Mouse (Mus musculus) intestine, embryonic 14.5 days (tissue): ENCODE data around the gene Xcr1. TPM values are rescaled to one million over a fixed set of nuclear protein-coding genes. Genes with fewer than 3 reads are reported as not detected.
A peak's percentile ranks its signal among the peaks of the same experiment; 100 is the strongest.

Experiments
- ATAC-seq: fragments of 200-750 bp; cut with Nextera tagmentation; replicated peaks from 2 replicates; pipeline ENCODE4 v1.8.0; 2017; ENCODE audit warnings: low read depth, moderate number of reproducible peaks, moderate TSS enrichment, moderate library complexity; ENCODE audit not compliant: low FRiP score, low TSS enrichment
- DNase-seq: peaks from one replicate; pipeline ENCODE4 v3.0.0-alpha.2; 2018; ENCODE audit warnings: low spot score
- H3K27ac ChIP-seq: fragments of 300-500 bp; sonication (generic); 2 replicates; pipeline ENCODE4 v1.5.1; 2014; ENCODE audit warnings: low read depth, mild to moderate bottlenecking, control low read depth
- H3K27me3 ChIP-seq: fragments of 300-500 bp; sonication (generic); replicated peaks from 2 replicates; pipeline ENCODE4 v1.6.1; 2014; ENCODE audit warnings: low read length, control low read depth; ENCODE audit not compliant: control insufficient read depth, insufficient read depth
- H3K36me3 ChIP-seq: fragments of 300-500 bp; sonication (generic); 2 replicates; pipeline ENCODE4 v1.6.1; 2014; ENCODE audit warnings: low read length, control low read depth; ENCODE audit not compliant: control insufficient read depth, insufficient read depth
- H3K4me1 ChIP-seq: fragments of 300-500 bp; sonication (generic); replicated peaks from 2 replicates; pipeline ENCODE4 v1.6.1; 2014; ENCODE audit warnings: low read length, control low read depth, mixed read lengths; ENCODE audit not compliant: control insufficient read depth, insufficient read depth
- H3K4me2 ChIP-seq: fragments of 300-500 bp; sonication (generic); 2 replicates; pipeline ENCODE4 v1.6.1; 2014; ENCODE audit warnings: low read length
- H3K4me3 ChIP-seq: fragments of 300-500 bp; sonication (generic); 2 replicates; pipeline ENCODE4 v1.5.1; 2014; ENCODE audit warnings: low read depth, low read length, control low read depth, mixed read lengths
- H3K9ac ChIP-seq: fragments of 300-500 bp; sonication (generic); 2 replicates; pipeline ENCODE4 v1.6.1; 2014; ENCODE audit warnings: mild to moderate bottlenecking, low read length
- H3K9me3 ChIP-seq: fragments of 300-500 bp; sonication (generic); 2 replicates; pipeline ENCODE4 v1.6.1; 2016; ENCODE audit warnings: low read length, control low read depth; ENCODE audit not compliant: control insufficient read depth
- WGBS: fragments of 180-500 bp; shearing (Covaris S2); extraction: QIAGEN DNeasy Blood & Tissue Kit; methylation state at CpG from one replicate; pipeline ENCODE4 v1.1.7; 2014; 5-methylcytosine and 5-hydroxymethylcytosine counted together
- polyA plus RNA-seq: library from polyadenylated mRNA; unstranded; fragments of >200 nt; fragmentation: Nextera tagmentation; extraction: Ambion mirVana; gene quantifications from 2 replicates; pipeline ENCODE4 v1.2.1, GENCODE M21; 2014

Gene Xcr1
- polyA plus RNA-seq, 1 experiment from 2014 or later = 0.05 TPM

- DNase-seq = peak; percentile 88
- Histone ChIP-seq H3K27me3 (no peaks in the 10 kb centered on the region), H3K36me3 (no peaks in the 10 kb centered on the region), H3K4me1 (peaks cover 7% of the 10 kb centered on the region), H3K4me2 (peak overlapping the region; percentile 73), H3K9ac (peak overlapping the region; percentile 81), H3K9me3 (no peaks in the 10 kb centered on the region), H3K27ac (peak overlapping the region; percentile 88), H3K4me3 (peak overlapping the region; percentile 65)
- peak; percentile 75 for ATAC-seq
- under 1% methylated on average over 27 of the region's 27 CpGs for WGBS
Measured at GRCm38 (mm10) chr9:123851062-123851712, 10.6 kb downstream of the Xcr1 start.

- H3K36me3 ChIP-seq = no peaks in the 10 kb centered on the region
- ATAC-seq (no peak), DNase-seq (no peak)
- H3K27me3 ChIP-seq = no peaks in the 10 kb centered on the region
- peak overlapping the region; percentile 65 for H3K4me3 ChIP-seq
- H3K4me2 ChIP-seq = peak overlapping the region; percentile 73
- 5% methylated on average over 2 of the region's 2 CpGs for whole genome bisulfite sequencing
- H3K9me3 ChIP-seq = no peaks in the 10 kb centered on the region
- peak overlapping the region; percentile 88; the same call in 1 of the 2 replicates for H3K27ac ChIP-seq
- H3K4me1 ChIP-seq = peaks cover 7% of the 10 kb centered on the region
- H3K9ac ChIP-seq = peak overlapping the region; percentile 81
Measured at GRCm38 (mm10) chr9:123850705-123851061, 11.1 kb downstream of the Xcr1 start.

GRCm38 (mm10) chr9:123849976-123850695 is 11.7 kb downstream of the Xcr1 start:
- Histone ChIP-seq H3K4me1 (peaks cover 7% of the 10 kb centered on the region), H3K4me3 (peak overlapping the region; percentile 65; the same call in 1 of the 2 replicates), H3K27ac (no peak overlapping the region), H3K9me3 (no peaks in the 10 kb centered on the region), H3K36me3 (no peaks in the 10 kb centered on the region), H3K27me3 (no peaks in the 10 kb centered on the region), H3K9ac (peak overlapping the region; percentile 81; the same call in 1 of the 2 replicates), H3K4me2 (peak overlapping the region; percentile 73)
- ATAC-seq (no peak), DNase-seq (no peak)
- 54% methylated on average over 2 of the region's 2 CpGs for WGBS

- Histone ChIP-seq H3K36me3 (0 out of 2 replicates have a peak, but pooled peaks cover 11% of the 10 kb centered on the region), H3K27me3 (no peaks in the 10 kb centered on the region), H3K4me3 (no peak overlapping the region), H3K27ac (no peak overlapping the region), H3K4me2 (no peak overlapping the region), H3K4me1 (peaks cover 7% of the 10 kb centered on the region), H3K9ac (no peak overlapping the region), H3K9me3 (no peaks in the 10 kb centered on the region)
- ATAC-seq = no peak
- 80% methylated on average over 1 of the region's 1 CpGs for WGBS
- DNase-seq = no peak
Measured at GRCm38 (mm10) chr9:123846490-123846889, 15.3 kb downstream of the Xcr1 start.

GRCm38 (mm10) chr9:123845120-123845519 is 16.7 kb downstream of the Xcr1 start:
- 31% methylated on average over 3 of the region's 3 CpGs for WGBS
- no peak for ATAC-seq
- H3K27me3 ChIP-seq = no peaks in the 10 kb centered on the region
- H3K4me2 ChIP-seq = no peak overlapping the region
- H3K4me3 ChIP-seq = no peak overlapping the region
- no peak overlapping the region for H3K27ac ChIP-seq
- H3K36me3 ChIP-seq = peaks cover 23% of the 10 kb centered on the region
- H3K9me3 ChIP-seq = no peaks in the 10 kb centered on the region
- H3K9ac ChIP-seq = no peak overlapping the region
- no peak for DNase-seq
- H3K4me1 ChIP-seq = peaks cover 3% of the 10 kb centered on the region; the same call in 1 of the 2 replicates

GRCm38 (mm10) chr9:123844468-123844867 is 17.4 kb downstream of the Xcr1 start:
- 89% methylated on average over 3 of the region's 3 CpGs for WGBS

GRCm38 (mm10) chr9:123840243-123840642 is 21.6 kb downstream of the Xcr1 start:
- ATAC-seq = no peak

More at GRCm38 (mm10) chr9:123844468-123844867, 17.4 kb downstream of the Xcr1 start:
- Histone ChIP-seq H3K9me3 (no peaks in the 10 kb centered on the region), H3K4me3 (no peak overlapping the region), H3K27me3 (no peaks in the 10 kb centered on the region), H3K4me1 (no peaks in the 10 kb centered on the region), H3K36me3 (peaks cover 29% of the 10 kb centered on the region), H3K4me2 (no peak overlapping the region), H3K27ac (no peak overlapping the region), H3K9ac (no peak overlapping the region)
- ATAC-seq (no peak), DNase-seq (no peak)

GRCm38 (mm10) chr9:123835851-123836250 is 26.0 kb downstream of the Xcr1 start:
- Histone ChIP-seq H3K9ac (no peak overlapping the region), H3K4me3 (no peak overlapping the region), H3K27me3 (no peaks in the 10 kb centered on the region), H3K36me3 (peaks cover 77% of the 10 kb centered on the region), H3K4me1 (no peaks in the 10 kb centered on the region), H3K9me3 (no peaks in the 10 kb centered on the region), H3K4me2 (no peak overlapping the region), H3K27ac (no peak overlapping the region)
- DNase-seq = no peak
- WGBS = 91% methylated on average over 3 of the region's 3 CpGs
- ATAC-seq = no peak

More at GRCm38 (mm10) chr9:123840243-123840642, 21.6 kb downstream of the Xcr1 start:
- no peak for DNase-seq
- Histone ChIP-seq H3K4me2 (no peak overlapping the region), H3K4me1 (no peaks in the 10 kb centered on the region), H3K9ac (no peak overlapping the region), H3K27me3 (no peaks in the 10 kb centered on the region), H3K9me3 (no peaks in the 10 kb centered on the region), H3K27ac (no peak overlapping the region), H3K4me3 (no peak overlapping the region), H3K36me3 (peaks cover 66% of the 10 kb centered on the region)
- 90% methylated on average over 6 of the region's 6 CpGs for WGBS
